Mouse (Mus musculus) thymus, postnatal 14 days (tissue): ENCODE measurements around the gene Twnk.
"Not testable (repeated sequence)": the region's sequence is repeated elsewhere in the genome, so short reads cannot be mapped to it uniquely, and the experiment has no call there.

Experiments used
- DNase-seq: peaks from one replicate; pipeline ENCODE4 v3.0.0; 2021

Twnk gene

GRCm38 (mm10) chr19:45026958-45027670 is 21.7 kb downstream of the Twnk start:
- no peak for DNase-seq

GRCm38 (mm10) chr19:45027848-45028247 is 22.4 kb downstream of the Twnk start:
- no peak for DNase-seq

- DNase-seq = no peak
Measured at GRCm38 (mm10) chr19:45028746-45029145, 23.3 kb downstream of the Twnk start.

- no peak for DNase-seq
Measured at GRCm38 (mm10) chr19:45029571-45029970, 24.1 kb downstream of the Twnk start.

GRCm38 (mm10) chr19:45030111-45030510 is 24.6 kb downstream of the Twnk start:
- peak; percentile 70 for DNase-seq

- peak; percentile 71 for DNase-seq
Measured at GRCm38 (mm10) chr19:45030746-45031693, 25.6 kb downstream of the Twnk start.

GRCm38 (mm10) chr19:45031780-45032179 is 26.3 kb downstream of the Twnk start:
- peak; percentile 72 for DNase-seq

- no peak for DNase-seq
Measured at GRCm38 (mm10) chr19:45032570-45033332, 27.3 kb downstream of the Twnk start.

GRCm38 (mm10) chr19:45036867-45037266 is 31.4 kb downstream of the Twnk start:
- peak; percentile 62 for DNase-seq

GRCm38 (mm10) chr19:45038198-45038597 is 32.7 kb downstream of the Twnk start:
- not testable (repeated sequence) for DNase-seq

- no peak for DNase-seq
Measured at GRCm38 (mm10) chr19:45040214-45040613, 34.8 kb downstream of the Twnk start.

- DNase-seq = no peak
Measured at GRCm38 (mm10) chr19:45044389-45044927, 39.0 kb downstream of the Twnk start.

GRCm38 (mm10) chr19:45045236-45045635 is 39.8 kb downstream of the Twnk start:
- no peak for DNase-seq

- DNase-seq = no peak
Measured at GRCm38 (mm10) chr19:45045651-45046050, 40.2 kb downstream of the Twnk start, which contains the start of gene Pdzd7. Pdzd7 (minus strand) TSS chr19:45045717.

- peak; percentile 83 for DNase-seq
Measured at GRCm38 (mm10) chr19:45046523-45047321, 41.3 kb downstream of the Twnk start.

- DNase-seq = peak; percentile 88
Measured at GRCm38 (mm10) chr19:45047417-45047934, 42.0 kb downstream of the Twnk start, which contains the start of gene Sfxn3. Sfxn3 (plus strand) TSS chr19:45047503.

- peak; percentile 61 for DNase-seq
Measured at GRCm38 (mm10) chr19:45047935-45048643, 42.6 kb downstream of the Twnk start.

- no peak for DNase-seq
Measured at GRCm38 (mm10) chr19:45048644-45049365, 43.3 kb downstream of the Twnk start.

GRCm38 (mm10) chr19:45049523-45049922 is 44.1 kb downstream of the Twnk start:
- no peak for DNase-seq

GRCm38 (mm10) chr19:45053451-45053850 is 48.0 kb downstream of the Twnk start:
- DNase-seq = no peak
